Mouse (Mus musculus) MEL (cell line): ENCODE data around the gene 1110008L16Rik. TPM values are rescaled to one million over a fixed set of nuclear protein-coding genes. Genes with fewer than 3 reads are reported as not detected.

Experiments used
- DNase-seq: peaks from one replicate; pipeline ENCODE4 v3.0.0; 2011; ENCODE audit warnings: low read depth, low spot score
- H3K27ac ChIP-seq: 2 replicates; pipeline ENCODE4 v1.5.1; 2012; ENCODE audit warnings: low read depth, mild to moderate bottlenecking, control low read depth, low read length, moderate library complexity; ENCODE audit not compliant: control insufficient read depth
- H3K27me3 ChIP-seq, 2 experiments: fragments of 150-350 bp in 1 of 2; sonication (generic) in 1 of 2; 2 replicates each; pipeline ENCODE4 v1.6.1; 2012; ENCODE audit warnings: low read length in 2 of 2, mild to moderate bottlenecking in 2 of 2, improper control_type of control experiment in 1 of 2, moderate library complexity in 1 of 2; ENCODE audit not compliant: insufficient read depth in 2 of 2, control insufficient read depth in 1 of 2
- H3K36me3 ChIP-seq, 2 experiments: 2 replicates each; pipeline ENCODE4 v1.6.1; 2012 to 2014; ENCODE audit warnings: low read length in 2 of 2, improper control_type of control experiment in 1 of 2, inconsistent platforms in 1 of 2, mild to moderate bottlenecking in 1 of 2; ENCODE audit not compliant: insufficient read depth in 2 of 2, control insufficient read depth in 1 of 2
- H3K4me1 ChIP-seq, 2 experiments: fragments of 150-350 bp in 1 of 2; sonication (generic) in 1 of 2; 2 replicates each; pipeline ENCODE4 v1.6.1; 2012; ENCODE audit warnings: low read length in 2 of 2, improper control_type of control experiment in 1 of 2, mild to moderate bottlenecking in 1 of 2; ENCODE audit not compliant: insufficient read depth in 2 of 2, control insufficient read depth in 1 of 2
- H3K4me3 ChIP-seq, 2 experiments: fragments of 150-350 bp in 1 of 2; sonication (generic) in 1 of 2; 2 replicates each; pipeline ENCODE4 v1.5.1; 2012; ENCODE audit warnings: low read depth in 2 of 2, low read length in 2 of 2, mild to moderate bottlenecking in 2 of 2, moderate library complexity in 2 of 2, control low read depth in 1 of 2, improper control_type of control experiment in 1 of 2; ENCODE audit not compliant: control insufficient read depth in 1 of 2, insufficient read depth in 1 of 2
- H3K79me2 ChIP-seq: 2 replicates; pipeline ENCODE4 v1.6.1; 2012; ENCODE audit warnings: mild to moderate bottlenecking, low read length, moderate library complexity; ENCODE audit not compliant: control insufficient read depth, poor library complexity, insufficient read depth
- H3K9ac ChIP-seq: 2 replicates; pipeline ENCODE4 v1.6.1; 2012; ENCODE audit warnings: low read depth, mild to moderate bottlenecking, control low read depth, low read length, moderate library complexity; ENCODE audit not compliant: control insufficient read depth, poor library complexity, severe bottlenecking
- H3K9me3 ChIP-seq: fragments of 150-350 bp; sonication (generic); replicated peaks from 2 replicates; pipeline ENCODE4 v1.6.1; 2012; ENCODE audit warnings: mild to moderate bottlenecking, low read length, improper control_type of control experiment, moderate library complexity; ENCODE audit not compliant: insufficient read depth
- CHD1 ChIP-seq: IDR thresholded peaks from 2 replicates; pipeline ENCODE4 v1.6.1; 2012; ENCODE audit warnings: low read depth, mild to moderate bottlenecking, inconsistent platforms, low read length, improper control_type of control experiment
- GABPA ChIP-seq: IDR thresholded peaks from 2 replicates; pipeline ENCODE4 v1.6.1; 2012; ENCODE audit warnings: low read depth, mild to moderate bottlenecking, inconsistent platforms, low read length, improper control_type of control experiment, moderate library complexity
- HCFC1 ChIP-seq: IDR thresholded peaks from 2 replicates; pipeline ENCODE4 v1.6.1; 2012; ENCODE audit warnings: low read depth, mild to moderate bottlenecking, inconsistent platforms, low read length, improper control_type of control experiment, moderate library complexity
- JUND ChIP-seq: IDR thresholded peaks from 2 replicates; pipeline ENCODE4 v1.6.1; 2011; ENCODE audit warnings: low read depth, mild to moderate bottlenecking, improper control_type of control experiment, low read length
- MAFK ChIP-seq: IDR thresholded peaks from 2 replicates; pipeline ENCODE4 v1.6.1; 2011; ENCODE audit warnings: low read depth, mild to moderate bottlenecking, low read length, improper control_type of control experiment, borderline replicate concordance
- MYC ChIP-seq: IDR thresholded peaks from 2 replicates; pipeline ENCODE4 v1.6.1; 2011; ENCODE audit warnings: low read depth, mild to moderate bottlenecking, low read length, improper control_type of control experiment, moderate library complexity
- TAL1 ChIP-seq: IDR thresholded peaks from 2 replicates; pipeline ENCODE4 v1.6.1; 2012; ENCODE audit warnings: mild to moderate bottlenecking, inconsistent platforms, low read length, moderate library complexity, mixed read lengths
- ZKSCAN1 ChIP-seq: IDR thresholded peaks from 2 replicates; pipeline ENCODE4 v1.6.1; 2012; ENCODE audit warnings: low read depth, mild to moderate bottlenecking, inconsistent platforms, low read length, improper control_type of control experiment, moderate library complexity
- ZNF384 ChIP-seq: IDR thresholded peaks from 2 replicates; pipeline ENCODE4 v1.6.1; 2012; ENCODE audit warnings: low read depth, mild to moderate bottlenecking, inconsistent platforms, low read length, improper control_type of control experiment
- polyA plus RNA-seq, 2 experiments: library from polyadenylated mRNA; stranded (reverse) in 1 of 2; unstranded in 1 of 2; fragments of >175 nt in 1 of 2; fragments of >200 nt in 1 of 2; gene quantifications; 2 replicates each; pipeline versions ENCODE4 v1.2.1 to v1.2.4; 2012; ENCODE audit warnings: low replicate concordance in 2 of 2, low read depth in 1 of 2; ENCODE audit not compliant: insufficient read length in 2 of 2, insufficient read depth in 1 of 2, missing spikeins in 1 of 2
- total RNA-seq: library from RNA; depleted of rRNA; stranded (reverse); fragments of 300-350 nt; gene quantifications from 2 replicates; pipeline ENCODE4 v1.2.3, GENCODE M21; 2012

Gene 1110008L16Rik
- total and polyA plus RNA-seq, 3 experiments = 24.9 to 26.2 TPM; not detected in 1

- no peak overlapping the region for H3K27ac ChIP-seq
- no peaks in the 10 kb centered on the region for H3K4me1 ChIP-seq
Measured at GRCm38 (mm10) chr12:55377610-55377980, 78.2 kb downstream of the 1110008L16Rik start.

GRCm38 (mm10) chr12:55384023-55384749, 84.8 kb downstream of the 1110008L16Rik start, which contains the start of gene Psma6:
Gene Psma6, plus strand, starts transcription at chr12:55384222.
- H3K27ac ChIP-seq = no peak within 1 kb of the TSS

More at GRCm38 (mm10) chr12:55377610-55377980, 78.2 kb downstream of the 1110008L16Rik start:
- Histone ChIP-seq H3K27me3 (no peaks in the 10 kb centered on the region), H3K79me2 (no peaks in the 10 kb centered on the region), H3K4me3 (no peak overlapping the region), H3K36me3 (no peaks in the 10 kb centered on the region), H3K9me3 (no peaks in the 10 kb centered on the region), H3K9ac (no peak overlapping the region)
- TF ChIP-seq ZNF384 = no peak
- no peak for TF ChIP-seq CHD1
- no peak for DNase-seq

GRCm38 (mm10) chr12:55384826-55385225, 85.4 kb downstream of the 1110008L16Rik start:
- Histone ChIP-seq H3K27me3 (no peaks in the 10 kb centered on the region), H3K9ac (no peak overlapping the region), H3K36me3 (peaks cover 0 to 16% of the 10 kb centered on the region in 2 experiments; a peak in 2 of 4 replicates), H3K79me2 (no peaks in the 10 kb centered on the region), H3K4me1 (peaks cover 8 to 27% of the 10 kb centered on the region in 2 experiments), H3K4me3 (no peak overlapping the region), H3K27ac (no peak overlapping the region), H3K9me3 (no peaks in the 10 kb centered on the region)
- DNase-seq = no peak
- no peak for TF ChIP-seq TAL1

More at GRCm38 (mm10) chr12:55384023-55384749, 84.8 kb downstream of the 1110008L16Rik start, which contains the start of gene Psma6:
- Histone ChIP-seq H3K4me3 (no peak within 1 kb of the TSS), H3K9me3 (no peaks in the 10 kb centered on the region), H3K36me3 (peaks cover 0 to 16% of the 10 kb centered on the region in 2 experiments; a peak in 2 of 4 replicates), H3K27me3 (no peaks in the 10 kb centered on the region), H3K4me1 (peaks cover 8 to 21% of the 10 kb centered on the region in 2 experiments), H3K9ac (no peak within 1 kb of the TSS), H3K79me2 (no peaks in the 10 kb centered on the region)
- no peak for DNase-seq
- TF ChIP-seq HCFC1 (no peak), GABPA (no peak), JUND (no peak), MYC (no peak), ZKSCAN1 (no peak), MAFK (no peak)
